Mouse (Mus musculus): ENCODE measurements at regions not wholly inside any gene's neighbourhood (a gene's known extent, or its start where the extent isn't known, plus 50 kb on each side); places are given as distances from the start of the nearest gene placed in this dataset.

- Histone ChIP-seq H3K36me3 (no peaks in the 10 kb centered on the region), H3K27ac (replicated peaks) (no peak overlapping the region), H3K27me3 (ENCODE audit: low read depth, poor library complexity, severe bottlenecking) (no peaks in the 10 kb centered on the region), H3K4me3 (no peak overlapping the region), H3K4me1 (0 out of 2 replicates have a peak, but pooled peaks cover 4% of the 10 kb centered on the region), H3K9me3 (replicated peaks) (no peaks in the 10 kb centered on the region)
- 67% methylated on average over 12 of the region's 12 CpGs for WGBS
- no peak for DNase-seq (ENCODE audit: low spot score)
Observed at GRCm38 (mm10) chr3:66398214-66399150, 101.8 kb upstream of the Veph1 start.

- DNase-seq (ENCODE audit: low spot score): no peak
Observed at GRCm38 (mm10) chr3:66375088-66375910, 78.7 kb upstream of the Veph1 start.

GRCm38 (mm10) chr3:66374603-66375002 lies 78.0 kb upstream of the Veph1 start:
- no peaks in the 10 kb centered on the region for H3K4me1 ChIP-seq
- no peak overlapping the region for H3K4me3 ChIP-seq
- H3K27ac ChIP-seq (replicated peaks): no peak overlapping the region
- H3K36me3 ChIP-seq: no peaks in the 10 kb centered on the region
- H3K27me3 ChIP-seq (ENCODE audit: low read depth, poor library complexity, severe bottlenecking): no peaks in the 10 kb centered on the region
- no peaks in the 10 kb centered on the region for H3K9me3 ChIP-seq (replicated peaks)
- DNase-seq (ENCODE audit: low spot score): no peak
- 88% methylated on average over 4 of the region's 4 CpGs for WGBS

More at GRCm38 (mm10) chr3:66375088-66375910, 78.7 kb upstream of the Veph1 start:
- Histone ChIP-seq H3K27me3 (ENCODE audit: low read depth, poor library complexity, severe bottlenecking) (no peaks in the 10 kb centered on the region), H3K4me1 (no peaks in the 10 kb centered on the region), H3K9me3 (replicated peaks) (no peaks in the 10 kb centered on the region), H3K4me3 (no peak overlapping the region), H3K36me3 (no peaks in the 10 kb centered on the region), H3K27ac (replicated peaks) (no peak overlapping the region)
- 88% methylated on average over 14 of the region's 14 CpGs for WGBS

- Histone ChIP-seq H3K27ac (replicated peaks) (no peak overlapping the region), H3K27me3 (ENCODE audit: low read depth, poor library complexity, severe bottlenecking) (no peaks in the 10 kb centered on the region), H3K36me3 (no peaks in the 10 kb centered on the region), H3K4me3 (no peak overlapping the region), H3K9me3 (replicated peaks) (no peaks in the 10 kb centered on the region), H3K4me1 (no peaks in the 10 kb centered on the region)
- no peak for DNase-seq (ENCODE audit: low spot score)
- WGBS: 83% methylated on average over 8 of the region's 8 CpGs
Observed at GRCm38 (mm10) chr3:66373807-66374575, 77.4 kb upstream of the Veph1 start.

Measured in midbrain, embryonic 10.5 days (tissue).